In genomic region chr5:33737903-33738321, GRCm38 (mm10) we compare ENCODE assay signal across 8 mouse cellular contexts. TPM values are rescaled to one million over a fixed set of nuclear protein-coding genes. Genes with fewer than 3 reads are reported as not detected.
DNase-seq lines count a peak whose midpoint lies in the region; ATAC-seq and TF ChIP-seq lines count a peak whose summit lies in the region.

No protein-coding gene starts in this region.

- ATAC-seq in kidney, embryonic 16.5 days (ENCODE audit: low FRiP score, low TSS enrichment), result no peak
- peak; percentile 56 for ATAC-seq in forebrain, embryonic 14.5 days
- ATAC-seq in hindbrain, embryonic 15.5 days (ENCODE audit: low FRiP score, low read depth), result peak; percentile 46; the same call in 1 of the 2 replicates
- peak; percentile 19; the same call in 1 of the 2 replicates for ATAC-seq in midbrain, embryonic 12.5 days (ENCODE audit: low FRiP score, low read depth)
- 0 out of 2 replicates have a peak, but pooled peaks have one; percentile 29 for ATAC-seq in stomach, embryonic 15.5 days (ENCODE audit: insufficient read depth, low FRiP score, low read depth)

- WGBS in kidney, adult 2 months, result 23% methylated on average over 7 of the region's 7 CpGs
- 17% methylated on average over 7 of the region's 7 CpGs for WGBS in kidney, embryonic 16.5 days
- 23% methylated on average over 7 of the region's 7 CpGs for WGBS in forebrain, embryonic 14.5 days
- 18% methylated on average over 7 of the region's 7 CpGs for WGBS in hindbrain, embryonic 15.5 days
- 22% methylated on average over 7 of the region's 7 CpGs for WGBS in midbrain, embryonic 12.5 days
- WGBS in stomach, embryonic 15.5 days, result 19% methylated on average over 7 of the region's 7 CpGs

- TF ChIP-seq CTCF in kidney, adult 2 months (conservative IDR thresholded peaks at IDR 0.05; ENCODE audit: insufficient read depth, insufficient read length, low read depth, low read length), result peak; percentile 93
- TF ChIP-seq CTCF in left cerebral cortex, adult 2 months (IDR thresholded peaks at IDR 0.05), result peak; percentile 94

- H3K9ac ChIP-seq in kidney, embryonic 16.5 days (replicated peaks; ENCODE audit: low read length), result no peak overlapping the region
- H3K9ac ChIP-seq in forebrain, embryonic 14.5 days (ENCODE audit: low read length), result no peak overlapping the region
- no peak overlapping the region for H3K9ac ChIP-seq in hindbrain, embryonic 15.5 days
- H3K9ac ChIP-seq in midbrain, embryonic 12.5 days (replicated peaks), result no peak overlapping the region
- no peak overlapping the region for H3K9ac ChIP-seq in stomach, embryonic 15.5 days

- H3K4me1 ChIP-seq in kidney, adult 2 months (ENCODE audit: control insufficient read depth, insufficient read depth, low read length), result peaks cover 6% of the 10 kb centered on the region
- H3K4me1 ChIP-seq in kidney, embryonic 16.5 days (ENCODE audit: insufficient read depth, low read length), result 0 out of 2 replicates have a peak, but pooled peaks cover 3% of the 10 kb centered on the region
- no peaks in the 10 kb centered on the region for H3K4me1 ChIP-seq in forebrain, embryonic 14.5 days (ENCODE audit: control insufficient read depth, insufficient read depth, low read length)
- no peaks in the 10 kb centered on the region for H3K4me1 ChIP-seq in hindbrain, embryonic 15.5 days (replicated peaks)
- 0 out of 2 replicates have a peak, but pooled peaks cover 3% of the 10 kb centered on the region for H3K4me1 ChIP-seq in midbrain, embryonic 12.5 days
- H3K4me1 ChIP-seq in stomach, embryonic 15.5 days, result no peaks in the 10 kb centered on the region

- H3K27me3 ChIP-seq in kidney, adult 2 months (replicated peaks; ENCODE audit: control insufficient read depth, insufficient read depth, low read length), result no peaks in the 10 kb centered on the region
- H3K27me3 ChIP-seq in kidney, embryonic 16.5 days (ENCODE audit: insufficient read depth, low read length), result no peaks in the 10 kb centered on the region
- no peaks in the 10 kb centered on the region for H3K27me3 ChIP-seq in forebrain, embryonic 14.5 days (replicated peaks; ENCODE audit: control insufficient read depth, insufficient read depth, low read length)
- no peaks in the 10 kb centered on the region for H3K27me3 ChIP-seq in hindbrain, embryonic 15.5 days
- H3K27me3 ChIP-seq in midbrain, embryonic 12.5 days, result 0 out of 2 replicates have a peak, but pooled peaks cover under 1% of the 10 kb centered on the region
- no peaks in the 10 kb centered on the region for H3K27me3 ChIP-seq in stomach, embryonic 15.5 days (replicated peaks)

- peak; percentile 81 for DNase-seq in kidney, adult 2 months
- peak; percentile 67 for DNase-seq in c-Kit-positive CD71-negative TER-119-negative erythroid progenitor cells, embryonic 14.5 days (ENCODE audit: low read depth)
- peak; percentile 87 for DNase-seq in forebrain, embryonic 14.5 days (ENCODE audit: low spot score)
- DNase-seq in left cerebral cortex, adult 2 months (ENCODE audit: extremely low spot score in 1 of 2, low spot score in 2 of 2), result peak; percentile 59 to 77

- TF ChIP-seq POLR2A in kidney, adult 2 months (IDR thresholded peaks at IDR 0.05; ENCODE audit: low read depth, low read length), result no peak

- H3K9me3 ChIP-seq in kidney, embryonic 16.5 days (ENCODE audit: low read length), result no peaks in the 10 kb centered on the region
- H3K9me3 ChIP-seq in forebrain, embryonic 14.5 days (replicated peaks; ENCODE audit: control insufficient read depth, low read length), result no peaks in the 10 kb centered on the region
- H3K9me3 ChIP-seq in hindbrain, embryonic 15.5 days, result no peaks in the 10 kb centered on the region
- H3K9me3 ChIP-seq in midbrain, embryonic 12.5 days, result no peaks in the 10 kb centered on the region
- no peaks in the 10 kb centered on the region for H3K9me3 ChIP-seq in stomach, embryonic 15.5 days

- H3K27ac ChIP-seq in kidney, adult 2 months (ENCODE audit: insufficient read depth, low read depth, low read length), result no peak overlapping the region
- no peak overlapping the region for H3K27ac ChIP-seq in kidney, embryonic 16.5 days (ENCODE audit: low read length)
- H3K27ac ChIP-seq in forebrain, embryonic 14.5 days (ENCODE audit: low read depth, low read length), result no peak overlapping the region
- H3K27ac ChIP-seq in hindbrain, embryonic 15.5 days (replicated peaks), result no peak overlapping the region
- peak overlapping the region; percentile 16; the same call in 1 of the 2 replicates for H3K27ac ChIP-seq in left cerebral cortex, adult 2 months
- no peak overlapping the region; the same call in 1 of the 2 replicates for H3K27ac ChIP-seq in midbrain, embryonic 12.5 days (replicated peaks)
- no peak overlapping the region for H3K27ac ChIP-seq in stomach, embryonic 15.5 days

- H3K36me3 ChIP-seq in kidney, adult 2 months (ENCODE audit: control insufficient read depth, insufficient read depth, low read length), result peaks cover 1% of the 10 kb centered on the region; the same call in 1 of the 2 replicates
- peaks cover 23% of the 10 kb centered on the region for H3K36me3 ChIP-seq in kidney, embryonic 16.5 days (ENCODE audit: insufficient read depth, low read length)
- peaks cover 79% of the 10 kb centered on the region for H3K36me3 ChIP-seq in forebrain, embryonic 14.5 days (ENCODE audit: control insufficient read depth, insufficient read depth, low read length)
- peaks cover 20% of the 10 kb centered on the region for H3K36me3 ChIP-seq in hindbrain, embryonic 15.5 days
- peaks cover 62% of the 10 kb centered on the region for H3K36me3 ChIP-seq in midbrain, embryonic 12.5 days
- peaks cover 12% of the 10 kb centered on the region; the same call in 1 of the 2 replicates for H3K36me3 ChIP-seq in stomach, embryonic 15.5 days

- H3K4me3 ChIP-seq in kidney, adult 2 months (ENCODE audit: insufficient read depth, low read depth, low read length), result no peak overlapping the region
- no peak overlapping the region for H3K4me3 ChIP-seq in kidney, embryonic 16.5 days (ENCODE audit: low read length)
- H3K4me3 ChIP-seq in forebrain, embryonic 14.5 days (ENCODE audit: low read depth, low read length), result no peak overlapping the region
- H3K4me3 ChIP-seq in hindbrain, embryonic 15.5 days, result no peak overlapping the region
- no peak overlapping the region for H3K4me3 ChIP-seq in left cerebral cortex, adult 2 months
- H3K4me3 ChIP-seq in midbrain, embryonic 12.5 days, result no peak overlapping the region
- H3K4me3 ChIP-seq in stomach, embryonic 15.5 days (replicated peaks), result no peak overlapping the region

- no peak overlapping the region for H3K4me2 ChIP-seq in kidney, embryonic 16.5 days (replicated peaks; ENCODE audit: low read depth, low read length)
- H3K4me2 ChIP-seq in forebrain, embryonic 14.5 days (ENCODE audit: low read length), result no peak overlapping the region
- H3K4me2 ChIP-seq in hindbrain, embryonic 15.5 days, result no peak overlapping the region
- no peak overlapping the region for H3K4me2 ChIP-seq in midbrain, embryonic 12.5 days (replicated peaks)
- H3K4me2 ChIP-seq in stomach, embryonic 15.5 days, result no peak overlapping the region

- intact Hi-C loops in left cerebral cortex, adult 2 months (cut with DNase I), result loop anchor here (1.0 kb wide), 1 partner anchor 54 kb away; no protein-coding TSS in a partner anchor

RNA-seq across cellular contexts. Expression of gene Fgfr3, which starts 16.4 kb away (rescaled TPM):
- polyA plus RNA-seq in kidney, adult 2 months (2012; rRNA removed), result 63.7 and 94.9 TPM in 2 replicates
- 19.1 and 21.9 TPM in 2 replicates for polyA plus RNA-seq in kidney, embryonic 16.5 days (2015; fragmentation: Nextera tagmentation; extraction: Ambion mirVana)
- polyA plus RNA-seq in forebrain, embryonic 14.5 days (2014; fragmentation: Nextera tagmentation; extraction: Ambion mirVana), result 27.5 and 30.8 TPM in 2 replicates
- polyA plus RNA-seq in hindbrain, embryonic 15.5 days (2015; fragmentation: Nextera tagmentation; extraction: Ambion mirVana), result 39.4 and 40.5 TPM in 2 replicates
- 100 to 1,000 TPM; 112 to 140 TPM for total RNA-seq in left cerebral cortex, adult 2 months (2021)
- 66.2 and 88.3 TPM in 2 replicates for polyA plus RNA-seq in midbrain, embryonic 12.5 days (2016; fragmentation: Nextera tagmentation; extraction: Ambion mirVana)
- 25.3 and 29.2 TPM in 2 replicates for polyA plus RNA-seq in stomach, embryonic 15.5 days (2015; fragmentation: Nextera tagmentation; extraction: Ambion mirVana)

RNA-seq across cellular contexts. Expression of gene Letm1, which starts 44.7 kb away (rescaled TPM):
- polyA plus RNA-seq in kidney, adult 2 months (2012; rRNA removed), result 85.1 and 91.6 TPM in 2 replicates
- polyA plus RNA-seq in kidney, embryonic 16.5 days (2015; fragmentation: Nextera tagmentation; extraction: Ambion mirVana), result 47.0 and 49.5 TPM in 2 replicates
- 50.4 and 56.2 TPM in 2 replicates for polyA plus RNA-seq in forebrain, embryonic 14.5 days (2014; fragmentation: Nextera tagmentation; extraction: Ambion mirVana)
- polyA plus RNA-seq in hindbrain, embryonic 15.5 days (2015; fragmentation: Nextera tagmentation; extraction: Ambion mirVana), result 72.8 and 76.7 TPM in 2 replicates
- 100 to 1,000 TPM in 1 of 2 experiments, 10 to 100 TPM in 1; 98.0 to 103 TPM for total RNA-seq in left cerebral cortex, adult 2 months (2021)
- polyA plus RNA-seq in midbrain, embryonic 12.5 days (2016; fragmentation: Nextera tagmentation; extraction: Ambion mirVana), result 49.0 and 54.2 TPM in 2 replicates
- 44.3 and 44.7 TPM in 2 replicates for polyA plus RNA-seq in stomach, embryonic 15.5 days (2015; fragmentation: Nextera tagmentation; extraction: Ambion mirVana)
